Mouse (Mus musculus) retina, postnatal 1 day (tissue): ENCODE results near the gene Wwp2.
A peak's percentile ranks its signal among the peaks of the same experiment; 100 is the strongest.

Source experiments
- DNase-seq: peaks from one replicate; pipeline ENCODE4 v3.0.0-alpha.2; 2012

The Wwp2 gene

DNA sequence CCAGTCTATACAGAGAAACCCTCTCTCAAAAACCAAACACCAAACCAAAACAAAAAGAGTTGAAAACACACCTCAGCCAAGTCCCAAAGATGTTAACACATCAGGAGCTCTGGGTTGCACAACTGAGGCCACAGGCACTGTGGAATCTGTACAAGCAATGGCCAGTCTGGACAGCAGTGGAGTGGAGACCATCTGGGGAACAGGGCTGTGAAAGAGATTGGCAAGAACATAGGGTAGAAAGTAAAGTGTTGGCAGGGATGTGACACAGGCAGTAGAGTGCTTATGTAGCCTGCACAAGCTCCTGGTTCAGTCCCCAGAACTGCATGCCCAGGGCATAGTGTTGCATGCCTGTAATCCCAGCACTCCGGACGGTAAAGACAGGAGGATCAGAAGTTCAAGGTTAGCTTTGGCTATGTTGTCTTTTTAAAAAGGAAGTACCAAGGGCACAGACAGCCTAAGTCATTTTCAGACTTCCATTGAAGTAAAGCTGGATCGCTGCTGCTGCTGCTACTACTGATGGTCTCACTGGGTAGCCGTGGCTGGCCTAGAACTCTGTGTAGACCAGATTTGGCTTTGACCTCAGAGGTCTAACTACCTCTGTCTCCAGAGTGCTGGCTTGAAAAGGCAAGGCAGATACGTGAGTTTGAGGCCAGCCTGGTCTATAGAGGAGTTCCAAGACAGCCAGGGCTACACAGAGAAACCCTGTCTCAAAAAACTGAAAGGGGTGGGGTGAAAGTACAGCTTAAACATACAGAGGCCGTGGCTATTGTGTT lies 79.0 kb downstream of the Wwp2 start:
- DNase-seq, result no peak

DNA sequence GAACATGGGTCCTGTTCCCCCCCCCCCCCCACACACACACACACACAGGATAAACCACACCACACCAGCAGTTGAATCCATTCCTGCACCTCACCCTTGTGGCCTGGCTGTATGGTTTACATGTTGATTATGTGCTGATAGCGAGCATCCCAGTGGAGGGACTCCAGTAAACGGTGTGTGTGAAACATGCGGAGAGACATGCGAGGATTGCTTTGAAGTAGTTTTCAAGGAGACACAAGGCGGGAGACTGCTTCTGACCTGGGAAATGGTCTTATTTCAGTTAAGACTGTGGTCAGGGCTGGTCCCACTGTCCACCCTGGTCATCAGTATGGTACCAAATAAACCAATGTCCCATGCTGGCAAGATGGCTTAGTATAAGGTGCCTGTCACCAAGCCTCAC lies 82.6 kb downstream of the Wwp2 start:
- DNase-seq, result no peak

DNA sequence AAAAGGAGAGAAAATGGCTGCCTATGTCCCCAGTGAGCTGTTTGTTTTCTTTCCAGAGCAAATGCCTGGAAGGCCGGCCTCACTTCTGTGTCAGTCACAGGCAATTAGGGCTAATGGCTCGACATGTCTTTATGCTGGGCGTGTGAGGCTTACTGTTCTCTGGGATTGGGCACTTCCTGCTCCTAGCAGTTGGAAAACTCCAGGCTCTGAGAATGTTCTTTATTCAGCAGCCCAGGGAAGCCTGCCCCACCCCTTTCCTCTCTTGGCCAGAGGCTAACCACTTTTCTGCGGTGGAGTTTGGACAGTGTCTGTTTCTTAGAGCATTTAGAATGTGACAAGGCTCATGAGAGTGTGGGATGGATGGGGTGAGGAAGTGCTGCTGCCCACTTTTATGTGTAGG lies 83.7 kb downstream of the Wwp2 start:
- DNase-seq, result peak; percentile 85

DNA sequence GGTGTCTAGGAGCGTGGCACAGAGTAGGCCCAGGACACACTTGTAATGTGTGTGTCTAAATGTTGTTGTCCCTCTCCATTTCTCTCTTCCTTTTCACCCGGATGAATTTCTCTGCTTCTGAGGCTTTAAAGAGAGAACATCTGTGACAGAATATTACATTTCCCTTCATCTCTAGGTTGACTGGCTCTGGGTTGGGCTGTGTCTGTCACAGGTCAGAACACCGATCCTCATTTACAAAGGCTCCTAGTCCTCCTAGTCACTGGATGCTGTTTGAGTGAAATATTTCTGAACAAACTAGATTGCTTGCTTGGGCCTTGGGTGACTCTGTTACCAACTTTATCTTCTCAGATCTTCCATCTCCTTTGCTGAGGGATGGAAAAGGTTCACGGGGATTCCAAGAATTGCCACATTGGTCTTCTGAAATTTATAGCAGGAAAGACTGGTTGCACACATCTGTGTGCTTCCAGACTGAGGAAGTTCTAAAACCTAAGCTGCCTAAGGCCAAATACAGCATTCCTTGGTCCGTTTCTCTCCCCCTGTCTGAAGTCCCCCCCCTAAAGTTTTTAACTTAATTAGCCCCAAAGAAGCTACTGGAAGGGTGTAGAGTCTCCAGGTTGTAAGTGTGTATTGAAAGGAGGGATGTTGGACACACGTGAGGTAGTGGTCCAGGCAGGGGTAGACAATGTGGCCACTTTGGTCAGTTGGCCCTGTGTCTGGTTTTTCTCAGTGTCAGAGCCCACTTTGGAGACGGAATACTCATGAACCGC lies 85.8 kb downstream of the Wwp2 start:
- DNase-seq, result no peak

DNA sequence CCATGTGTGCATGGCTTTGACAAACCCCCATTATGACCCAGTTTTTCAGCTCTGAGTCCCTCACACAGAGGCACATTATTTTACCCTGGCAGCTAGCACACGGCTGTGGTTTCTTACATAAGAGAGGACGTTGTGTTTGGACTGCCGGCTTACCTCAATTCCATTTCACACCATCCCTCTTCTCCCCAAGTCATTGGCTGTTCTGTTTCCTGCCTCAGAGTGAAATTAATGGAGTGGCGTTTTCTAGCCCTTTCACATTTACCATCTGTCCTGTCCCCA lies 86.3 kb downstream of the Wwp2 start:
- peak; percentile 57 for DNase-seq

DNA sequence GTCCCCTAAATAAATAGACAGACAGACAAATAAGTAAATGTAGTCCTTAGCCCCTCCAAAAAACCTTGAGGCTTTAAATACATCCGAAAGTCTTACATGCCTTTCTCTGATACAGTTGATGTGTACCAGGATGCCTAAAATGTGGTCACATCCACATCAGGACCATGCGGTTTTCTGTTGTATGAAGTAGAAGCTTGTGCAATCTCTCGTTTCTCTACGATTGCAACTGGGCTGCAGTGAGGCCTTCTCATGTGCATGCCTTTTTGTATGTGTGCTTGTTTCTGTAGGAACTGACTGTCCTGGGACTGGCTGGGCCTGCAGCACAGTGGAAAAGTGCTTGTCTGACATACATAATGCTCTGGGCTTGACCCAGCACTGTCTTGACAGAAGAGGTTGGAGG lies 88.4 kb downstream of the Wwp2 start:
- DNase-seq, result no peak

DNA sequence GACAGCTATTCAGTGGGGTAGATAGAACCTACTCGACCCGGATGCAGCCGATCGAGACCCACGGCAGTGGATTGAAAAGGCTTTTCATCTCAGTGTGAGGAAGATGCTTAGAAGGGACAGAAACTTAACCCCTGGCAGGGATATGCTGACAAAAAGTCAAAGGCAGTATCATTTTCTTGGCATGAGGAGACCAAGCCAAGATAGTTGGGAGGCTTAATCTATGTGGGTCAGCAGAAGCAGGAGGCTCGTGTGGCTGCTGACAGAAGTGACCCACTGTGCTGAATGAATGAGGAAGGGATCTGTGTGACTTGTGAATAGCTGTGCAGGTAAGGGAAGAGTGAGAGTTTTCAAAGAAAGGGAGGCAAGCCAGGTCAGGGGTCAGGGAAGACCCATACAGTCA lies 92.6 kb downstream of the Wwp2 start:
- no peak for DNase-seq

DNA sequence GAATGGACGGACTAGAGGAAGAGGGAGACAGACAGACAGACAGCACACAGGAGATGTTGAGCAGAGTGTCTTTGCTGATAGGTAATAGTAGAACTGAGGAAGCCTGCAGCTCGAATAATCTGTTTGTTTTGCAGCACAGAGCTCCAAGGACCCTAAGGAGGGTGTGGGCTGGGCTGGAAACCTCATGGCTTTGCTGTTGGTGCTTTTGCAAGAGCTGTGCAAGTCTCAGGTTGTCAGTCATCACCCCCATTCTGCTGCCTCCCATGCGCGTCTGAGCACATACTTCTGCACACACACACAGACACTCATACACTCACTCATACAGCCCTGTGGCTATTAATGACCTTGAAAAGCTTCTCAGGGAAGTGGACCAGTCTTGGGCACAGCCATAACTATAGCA lies 101.3 kb downstream of the Wwp2 start:
- DNase-seq, result no peak

DNA sequence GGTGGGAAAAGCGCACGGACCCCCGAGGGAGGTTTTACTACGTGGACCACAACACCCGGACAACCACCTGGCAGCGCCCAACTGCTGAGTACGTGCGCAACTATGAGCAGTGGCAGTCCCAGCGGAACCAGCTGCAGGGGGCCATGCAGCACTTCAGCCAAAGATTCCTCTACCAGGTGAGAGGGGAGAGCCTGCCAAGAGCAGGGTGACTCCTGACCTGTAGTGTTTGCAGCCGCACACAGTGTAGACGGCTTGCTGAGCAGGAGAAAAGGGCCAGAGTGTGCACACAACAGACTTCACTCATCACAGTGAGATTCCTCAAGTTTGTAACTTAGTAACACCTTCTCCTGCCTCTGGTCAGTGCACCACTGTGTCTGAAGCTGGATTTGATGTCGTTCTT lies 104.5 kb downstream of the Wwp2 start:
- DNase-seq, result no peak

DNA sequence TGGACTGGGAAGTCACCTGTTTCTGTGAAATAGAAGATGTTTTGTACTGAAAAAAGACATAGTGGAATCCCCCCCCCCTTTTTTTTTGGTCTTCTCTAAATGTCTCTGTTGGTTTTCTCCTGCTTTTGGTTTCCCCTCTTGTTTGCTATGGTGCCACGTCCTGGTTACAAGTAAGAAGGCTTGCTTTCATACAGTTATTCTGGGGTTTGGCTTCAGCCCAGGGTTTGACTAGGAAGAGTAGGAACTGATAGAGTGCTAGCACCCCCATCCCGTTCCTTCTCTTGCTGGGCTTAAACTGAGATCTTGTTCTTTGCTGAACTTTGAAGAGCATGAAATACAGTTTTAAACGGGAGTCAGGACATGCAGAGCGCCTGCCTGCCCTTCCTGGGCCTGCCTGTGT lies 105.2 kb downstream of the Wwp2 start:
- DNase-seq, result no peak

DNA sequence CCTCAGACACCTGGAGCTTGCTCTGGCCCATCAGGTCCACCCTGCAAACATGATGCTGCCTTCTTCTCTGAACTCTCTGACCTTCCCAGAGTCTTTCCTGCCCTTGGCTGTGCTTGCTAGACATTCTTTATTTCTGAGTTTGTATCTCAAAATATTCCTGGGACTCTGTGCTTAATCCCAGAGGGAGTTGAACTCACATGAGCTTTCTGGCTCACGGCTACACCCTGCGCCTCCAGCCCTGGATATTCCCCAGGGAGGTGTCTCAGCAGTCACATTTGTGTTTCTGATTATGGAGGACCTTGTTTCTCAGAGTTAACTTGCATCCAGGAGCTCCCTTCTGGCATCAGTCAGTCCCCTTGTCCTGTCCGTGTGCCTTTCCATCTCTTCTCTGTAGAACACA lies 106.0 kb downstream of the Wwp2 start:
- DNase-seq, result no peak

DNA sequence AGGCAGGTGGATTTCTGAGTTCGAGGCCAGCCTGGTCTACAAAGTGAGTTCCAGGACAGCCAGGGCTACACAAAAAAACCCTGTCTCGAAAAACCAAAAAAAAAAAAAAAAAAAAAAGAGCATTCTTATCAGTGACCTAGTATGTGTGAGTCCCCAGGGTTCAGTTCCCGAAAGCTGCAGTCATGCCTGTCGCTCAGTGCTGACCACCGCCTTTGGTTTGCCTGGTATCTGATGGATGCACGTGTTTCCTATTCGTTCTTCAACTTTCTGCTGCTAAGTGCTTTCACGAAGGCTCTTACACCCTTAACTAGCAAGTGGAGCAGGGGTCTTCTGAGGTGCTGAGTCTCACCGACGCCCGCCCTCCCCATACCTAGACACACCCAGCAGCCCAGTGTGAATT lies 107.5 kb downstream of the Wwp2 start:
- DNase-seq, result no peak

DNA sequence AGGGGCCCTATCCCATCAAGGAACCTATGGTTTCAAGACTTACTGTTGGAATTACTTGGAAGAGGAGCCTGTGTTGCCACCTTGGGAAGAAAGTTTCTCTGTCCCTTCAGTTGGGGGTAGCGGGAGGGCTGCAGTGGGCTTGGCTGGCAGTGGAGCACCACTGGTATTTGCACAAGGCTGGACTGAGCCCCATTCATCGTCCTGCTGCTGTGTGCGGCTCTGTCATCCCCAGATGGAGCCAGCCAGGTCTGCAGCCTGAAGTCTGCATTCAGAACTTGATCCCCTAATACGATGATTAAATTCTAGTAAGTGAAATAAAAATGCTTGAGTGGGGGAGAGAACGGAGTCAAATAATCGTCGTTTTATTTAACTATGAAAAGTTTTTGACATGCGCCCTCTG lies 108.0 kb downstream of the Wwp2 start:
- DNase-seq, result no peak

DNA sequence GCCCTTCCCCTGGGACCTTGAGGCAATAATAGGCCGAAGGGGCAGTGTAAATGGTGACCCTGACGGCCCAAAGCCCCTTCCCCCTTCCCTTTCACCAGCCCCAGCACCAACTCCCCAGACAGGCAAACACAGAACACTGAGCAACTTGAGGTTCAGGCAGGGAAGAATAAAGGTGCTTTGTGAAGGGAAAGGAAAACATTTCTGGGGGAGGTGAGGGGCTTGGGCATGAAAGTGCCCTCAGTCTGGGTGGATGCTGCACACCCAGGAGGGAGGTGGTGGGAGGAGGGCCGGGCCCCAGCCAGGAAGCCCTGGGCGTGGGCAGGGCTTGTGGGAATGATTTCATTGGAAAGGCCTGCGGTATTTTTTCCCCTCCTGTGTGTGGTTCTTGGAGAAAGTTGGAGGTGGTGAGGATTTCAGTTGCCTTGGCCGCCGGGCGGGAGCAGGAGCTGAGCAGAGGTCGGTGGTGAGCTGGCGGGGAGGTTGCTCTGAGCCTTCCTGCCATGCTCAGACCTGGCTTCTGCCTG lies 108.5 kb downstream of the Wwp2 start:
- no peak for DNase-seq

DNA sequence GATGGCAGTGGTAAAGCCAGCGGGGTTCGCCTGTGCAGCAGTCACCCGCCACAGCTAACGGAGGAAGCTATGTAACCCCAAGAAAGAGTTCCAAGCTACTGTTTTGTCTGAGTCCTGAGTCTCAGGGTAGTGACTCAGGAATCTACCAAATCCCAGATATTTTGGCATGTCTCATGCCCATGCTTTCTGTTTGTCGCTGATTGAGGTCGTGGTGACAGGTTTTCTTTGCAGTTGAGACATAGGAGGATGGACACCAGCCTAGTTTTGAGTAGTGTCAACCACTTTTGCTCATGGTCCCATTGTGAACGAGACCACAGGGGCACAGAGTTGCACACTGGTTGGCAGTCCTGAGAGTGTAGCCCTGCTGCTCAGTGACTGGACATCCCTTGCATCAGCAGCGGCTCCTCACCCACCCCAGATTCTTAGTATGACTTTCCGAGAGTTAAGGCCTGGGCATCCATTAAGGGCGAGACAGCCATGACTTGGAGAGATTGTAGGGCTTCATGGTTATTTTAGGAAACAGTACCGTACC lies 109.5 kb downstream of the Wwp2 start:
- no peak for DNase-seq

DNA sequence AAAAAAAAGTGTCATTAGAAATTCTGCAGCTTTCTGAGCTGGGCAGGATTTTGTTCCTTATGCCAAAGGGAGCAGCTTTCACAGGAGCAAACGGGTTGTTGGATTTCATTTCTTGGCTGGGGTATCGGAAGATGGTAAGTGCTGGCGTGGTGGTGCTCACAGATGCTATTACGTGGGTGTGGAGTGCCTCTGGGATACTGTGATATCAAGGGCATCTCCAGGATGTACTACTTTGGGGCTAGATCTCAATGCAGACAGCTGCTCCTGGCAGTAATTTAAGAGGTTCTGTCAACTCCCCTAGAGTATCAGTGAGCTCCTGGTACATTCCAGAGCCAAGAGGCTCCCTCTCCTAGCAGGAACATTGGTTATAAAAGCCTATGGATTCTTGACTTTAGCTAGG lies 110.0 kb downstream of the Wwp2 start:
- no peak for DNase-seq

DNA sequence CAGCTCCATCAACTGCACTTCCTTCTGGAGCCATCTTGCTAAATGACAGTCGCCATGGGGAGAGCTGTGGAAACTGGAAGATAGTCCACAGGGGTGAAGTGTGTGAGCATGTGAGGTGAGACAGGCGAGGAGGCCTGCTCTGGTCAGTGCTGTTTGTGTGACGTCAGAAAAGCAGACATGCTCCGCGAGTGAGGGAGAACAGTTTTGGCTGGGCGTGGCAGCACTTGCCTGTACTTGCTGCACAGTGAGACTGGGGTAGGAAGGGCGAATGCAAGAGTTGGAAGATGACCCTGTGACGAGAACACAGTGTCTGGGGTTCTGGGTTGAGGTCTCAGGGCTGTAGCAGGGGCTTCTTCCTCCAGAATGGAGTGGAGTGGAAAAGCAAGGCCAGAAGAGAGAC lies 110.7 kb downstream of the Wwp2 start:
- no peak for DNase-seq

DNA sequence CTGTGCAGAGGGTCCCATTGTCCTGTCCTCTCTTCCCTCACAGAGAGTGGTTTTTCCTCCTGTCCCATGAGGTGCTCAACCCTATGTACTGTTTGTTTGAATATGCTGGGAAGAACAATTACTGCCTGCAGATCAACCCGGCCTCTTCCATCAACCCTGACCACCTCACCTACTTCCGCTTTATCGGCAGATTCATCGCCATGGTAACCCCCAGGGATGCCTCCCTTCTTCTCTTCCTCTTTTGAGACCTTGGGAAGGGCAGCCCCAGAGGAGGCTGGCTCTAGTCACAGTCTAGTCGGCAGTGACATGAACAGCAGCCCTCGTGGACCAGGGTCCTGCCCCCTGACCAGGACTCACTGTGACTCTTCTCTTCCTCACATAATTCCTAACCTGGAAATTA lies 116.1 kb downstream of the Wwp2 start:
- no peak for DNase-seq

DNA sequence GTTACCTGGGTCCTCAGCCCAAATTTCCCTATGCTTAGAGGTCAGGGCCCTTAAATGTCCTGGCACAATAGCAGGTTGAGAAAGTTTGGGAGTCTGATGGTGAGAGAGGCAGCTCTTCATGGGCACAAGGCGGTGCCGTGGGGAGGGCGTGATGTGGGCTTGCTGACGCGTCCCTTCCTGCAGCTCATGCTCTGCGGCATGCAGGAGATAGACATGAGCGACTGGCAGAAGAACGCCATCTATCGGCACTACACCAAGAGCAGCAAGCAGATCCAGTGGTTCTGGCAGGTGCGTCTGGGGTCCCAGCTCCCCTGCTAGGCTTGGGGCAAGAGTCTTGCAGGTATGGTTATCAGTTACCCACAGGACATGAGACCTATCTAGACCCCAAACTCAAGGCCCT lies 119.1 kb downstream of the Wwp2 start:
- DNase-seq, result no peak

DNA sequence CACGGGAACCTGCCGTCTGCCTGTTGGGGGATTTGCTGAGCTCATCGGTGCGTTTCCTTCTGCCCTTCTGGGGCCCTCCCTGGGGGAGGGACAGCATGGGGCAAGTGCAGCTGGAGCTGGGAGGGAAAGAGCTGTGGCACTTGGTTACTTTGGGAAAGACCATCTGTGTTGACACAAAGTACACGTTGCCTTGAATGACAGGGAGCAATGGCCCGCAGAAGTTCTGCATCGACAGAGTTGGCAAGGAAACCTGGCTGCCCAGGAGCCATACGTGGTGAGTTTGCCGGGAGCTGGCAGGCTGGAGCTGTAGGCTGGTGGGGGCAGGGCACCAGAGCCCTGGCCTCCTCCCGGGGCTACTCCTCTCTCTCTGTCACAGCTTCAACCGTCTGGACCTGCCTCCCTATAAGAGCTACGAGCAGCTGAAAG lies 120.4 kb downstream of the Wwp2 start:
- DNase-seq, result peak; percentile 36

DNA sequence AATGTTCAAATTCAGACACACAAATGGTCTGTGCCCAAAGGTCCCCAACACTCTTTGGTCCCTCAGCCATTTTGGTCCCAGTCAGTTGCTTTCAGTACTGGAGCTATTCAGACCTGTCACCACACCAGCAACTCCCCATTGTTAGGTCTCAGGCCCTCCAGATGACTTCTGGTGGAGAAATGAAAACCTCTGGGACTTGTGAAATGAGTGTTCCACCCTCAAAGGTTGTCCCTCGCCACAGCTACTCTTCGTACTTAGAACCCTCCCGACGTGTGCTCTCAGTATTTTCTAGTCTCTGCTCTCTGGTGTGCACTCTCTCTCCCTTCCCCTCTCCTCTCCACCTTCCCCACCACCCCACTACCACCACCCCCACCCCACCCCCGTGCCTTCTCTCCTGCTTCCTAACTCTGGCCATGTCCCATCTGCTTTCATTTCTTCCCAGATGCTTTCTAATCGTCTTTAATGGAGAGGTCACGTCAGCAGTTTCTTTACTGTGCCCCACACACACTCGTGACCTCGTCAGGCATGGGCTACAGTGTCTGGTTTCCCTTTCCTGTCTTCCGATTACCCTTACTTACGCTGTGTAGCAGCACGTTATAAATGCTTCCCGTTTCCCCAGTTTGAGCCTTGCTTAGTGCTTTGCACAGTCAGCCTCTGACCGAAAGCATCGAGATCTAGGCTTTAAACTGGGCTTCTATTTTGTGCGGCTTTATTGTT lies 124.8 kb downstream of the Wwp2 start:
- DNase-seq, result peak; percentile 16

DNA sequence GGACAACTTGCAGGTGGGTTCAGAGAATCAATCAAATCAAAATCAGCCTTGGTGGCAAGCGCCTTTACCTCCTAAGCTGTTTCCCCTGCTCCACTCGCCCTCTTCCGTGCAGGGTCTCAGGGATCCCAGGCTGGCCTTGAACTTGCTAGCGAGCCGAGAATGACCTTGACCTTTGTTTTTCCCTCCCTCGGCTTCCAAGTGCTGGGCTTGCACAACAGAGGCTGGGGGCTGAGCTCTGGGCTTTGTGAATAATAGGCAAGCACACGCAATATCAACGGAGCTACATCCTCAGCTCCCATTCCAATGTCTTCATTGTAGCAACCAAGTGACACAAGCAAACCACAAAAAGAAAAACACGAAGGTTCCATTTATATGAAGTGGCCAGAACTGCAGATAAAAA lies 126.0 kb downstream of the Wwp2 start:
- DNase-seq, result no peak

DNA sequence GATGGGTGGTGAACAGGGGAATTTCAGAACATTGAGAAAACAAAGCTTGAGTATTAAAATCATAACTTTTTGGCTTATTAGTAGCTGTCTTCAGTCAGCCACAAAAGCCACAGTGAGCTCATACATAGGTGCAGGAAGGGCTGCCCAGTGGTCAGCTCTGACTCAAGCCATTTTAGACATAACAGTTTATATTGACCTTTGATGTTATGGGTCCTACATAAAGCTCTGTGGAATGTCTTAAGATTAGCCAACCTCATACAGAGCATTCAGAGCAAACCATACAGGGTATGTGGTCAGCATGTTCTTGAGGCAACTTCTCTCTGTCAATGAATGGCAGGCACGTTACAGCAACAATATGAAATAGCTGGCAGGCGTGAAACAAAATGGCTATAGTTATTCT lies 134.9 kb downstream of the Wwp2 start:
- DNase-seq, result no peak
